16 mouse cellular contexts compared by ENCODE assay signal in genomic region chr15:9451999-9452398, GRCm38 (mm10). TPM values are rescaled to one million over a fixed set of nuclear protein-coding genes. Genes with fewer than 3 reads are reported as not detected.
A peak's percentile ranks its signal among the peaks of the same experiment; 100 is the strongest.
DNase-seq lines count a peak whose midpoint lies in the region; ATAC-seq and TF ChIP-seq lines count a peak whose summit lies in the region.
"Had no signal": no experiment of that assay in that cellular context is flagged by ENCODE, and none has a peak within 500 bp of the region (broad histone marks: within the 10 kb centered on the region; RNA-seq: fewer than 3 reads in every experiment).

No protein-coding gene starts in this region.

- ATAC-seq in forebrain, postnatal 0 days = no peak
- no peak for ATAC-seq in forebrain, embryonic 16.5 days
- no peak for ATAC-seq in liver, postnatal 0 days
- no peak for ATAC-seq in liver, embryonic 12.5 days
- no peak for ATAC-seq in hindbrain, embryonic 12.5 days (ENCODE audit: low FRiP score)
- ATAC-seq: forebrain, embryonic 13.5 days; inflammation-experienced regulatory T-cells, adult 6 months had no signal

- H3K36me3 ChIP-seq in forebrain, postnatal 0 days (ENCODE audit: insufficient read depth) = no peaks in the 10 kb centered on the region
- no peaks in the 10 kb centered on the region for H3K36me3 ChIP-seq in forebrain, embryonic 16.5 days (ENCODE audit: control insufficient read depth, insufficient read depth)
- no peaks in the 10 kb centered on the region for H3K36me3 ChIP-seq in liver, postnatal 0 days (replicated peaks; ENCODE audit: insufficient read depth, low read length)
- H3K36me3 ChIP-seq in liver, embryonic 12.5 days = no peaks in the 10 kb centered on the region
- no peaks in the 10 kb centered on the region for H3K36me3 ChIP-seq in splenic B cell, adult 2 months (ENCODE audit: control insufficient read depth, insufficient read depth, low read length, poor library complexity, severe bottlenecking)
- no peaks in the 10 kb centered on the region for H3K36me3 ChIP-seq in hindbrain, embryonic 12.5 days
- H3K36me3 ChIP-seq: embryonic facial prominence, embryonic 12.5 days; heart, embryonic 13.5 days; limb, embryonic 10.5 days had no signal

- WGBS in forebrain, postnatal 0 days = 97% methylated on average over 1 of the region's 1 CpGs
- WGBS in forebrain, embryonic 16.5 days = 86% methylated on average over 1 of the region's 1 CpGs
- 79% methylated on average over 1 of the region's 1 CpGs for WGBS in liver, postnatal 0 days (ENCODE audit: insufficient replicate concordance)
- WGBS in liver, embryonic 12.5 days (ENCODE audit: insufficient replicate concordance) = 59% methylated on average over 1 of the region's 1 CpGs
- WGBS in hindbrain, embryonic 12.5 days = 87% methylated on average over 1 of the region's 1 CpGs

- no peaks in the 10 kb centered on the region for H3K4me1 ChIP-seq in forebrain, postnatal 0 days (ENCODE audit: insufficient read depth)
- no peaks in the 10 kb centered on the region for H3K4me1 ChIP-seq in forebrain, embryonic 16.5 days (replicated peaks; ENCODE audit: control insufficient read depth, insufficient read depth, low read length)
- H3K4me1 ChIP-seq in liver, postnatal 0 days (ENCODE audit: insufficient read depth) = no peaks in the 10 kb centered on the region
- no peaks in the 10 kb centered on the region for H3K4me1 ChIP-seq in liver, embryonic 12.5 days
- no peaks in the 10 kb centered on the region for H3K4me1 ChIP-seq in hindbrain, embryonic 12.5 days
- H3K4me1 ChIP-seq: embryonic facial prominence, embryonic 12.5 days; forebrain, embryonic 13.5 days; heart, embryonic 13.5 days; limb, embryonic 10.5 days had no signal

- H3K9me3 ChIP-seq in forebrain, postnatal 0 days (ENCODE audit: low read length) = no peaks in the 10 kb centered on the region
- no peaks in the 10 kb centered on the region for H3K9me3 ChIP-seq in forebrain, embryonic 16.5 days (ENCODE audit: control insufficient read depth, low read length)
- no peaks in the 10 kb centered on the region for H3K9me3 ChIP-seq in liver, postnatal 0 days (ENCODE audit: low read length)
- H3K9me3 ChIP-seq in liver, embryonic 12.5 days (replicated peaks) = no peaks in the 10 kb centered on the region
- no peaks in the 10 kb centered on the region for H3K9me3 ChIP-seq in hindbrain, embryonic 12.5 days (replicated peaks)
- H3K9me3 ChIP-seq: embryonic facial prominence, embryonic 12.5 days; forebrain, embryonic 13.5 days; heart, embryonic 13.5 days; limb, embryonic 10.5 days had no signal

- DNase-seq in forebrain, postnatal 0 days = no peak
- no peak for DNase-seq in liver, postnatal 0 days
- DNase-seq in adipocyte (ENCODE audit: low spot score) = peak; percentile 45
- peak; percentile 34 for DNase-seq in splenic B cell, adult 2 months (ENCODE audit: low read depth, low spot score)
- no peak for DNase-seq in T-cell, adult 2 months (ENCODE audit: low spot score)
- DNase-seq: adrenal gland, postnatal 10 days; cerebellum, adult 2 months had no signal

- peak; percentile 25; the same call in 1 of the 2 replicates for TF ChIP-seq CTCF in forebrain, postnatal 0 days (IDR thresholded peaks at IDR 0.05; ENCODE audit: low read depth)
- TF ChIP-seq CTCF in liver, postnatal 0 days (IDR thresholded peaks at IDR 0.05; ENCODE audit: low read depth) = peak; percentile 55

- H3K27ac ChIP-seq in forebrain, postnatal 0 days (ENCODE audit: low read depth, low read length) = no peak overlapping the region
- no peak overlapping the region for H3K27ac ChIP-seq in forebrain, embryonic 16.5 days (ENCODE audit: low read length)
- no peak overlapping the region for H3K27ac ChIP-seq in liver, postnatal 0 days (ENCODE audit: low read depth)
- H3K27ac ChIP-seq in liver, embryonic 12.5 days = no peak overlapping the region
- no peak overlapping the region for H3K27ac ChIP-seq in hindbrain, embryonic 12.5 days
- H3K27ac ChIP-seq: embryonic facial prominence, embryonic 12.5 days; forebrain, embryonic 13.5 days; heart, embryonic 13.5 days; limb, embryonic 10.5 days had no signal

- no peak overlapping the region for H3K4me2 ChIP-seq in forebrain, postnatal 0 days (ENCODE audit: low read depth)
- H3K4me2 ChIP-seq in forebrain, embryonic 16.5 days (ENCODE audit: low read length) = no peak overlapping the region
- no peak overlapping the region for H3K4me2 ChIP-seq in liver, postnatal 0 days (ENCODE audit: low read depth, low read length)
- H3K4me2 ChIP-seq in liver, embryonic 12.5 days = no peak overlapping the region
- no peak overlapping the region for H3K4me2 ChIP-seq in hindbrain, embryonic 12.5 days (replicated peaks)
- H3K4me2 ChIP-seq: embryonic facial prominence, embryonic 12.5 days; forebrain, embryonic 13.5 days; heart, embryonic 13.5 days had no signal

- no peaks in the 10 kb centered on the region for H3K27me3 ChIP-seq in forebrain, postnatal 0 days (ENCODE audit: insufficient read depth, low read length)
- H3K27me3 ChIP-seq in forebrain, embryonic 16.5 days (replicated peaks; ENCODE audit: control insufficient read depth, insufficient read depth, low read length) = no peaks in the 10 kb centered on the region
- H3K27me3 ChIP-seq in liver, postnatal 0 days (ENCODE audit: insufficient read depth, low read length) = no peaks in the 10 kb centered on the region
- no peaks in the 10 kb centered on the region for H3K27me3 ChIP-seq in liver, embryonic 12.5 days (replicated peaks)
- H3K27me3 ChIP-seq in splenic B cell, adult 2 months (ENCODE audit: control insufficient read depth, insufficient read depth, low read length, poor library complexity, severe bottlenecking) = no peaks in the 10 kb centered on the region
- H3K27me3 ChIP-seq in hindbrain, embryonic 12.5 days = no peaks in the 10 kb centered on the region
- H3K27me3 ChIP-seq: embryonic facial prominence, embryonic 12.5 days; forebrain, embryonic 13.5 days; heart, embryonic 13.5 days had no signal

- H3K4me3 ChIP-seq in forebrain, postnatal 0 days (ENCODE audit: low read depth, low read length) = no peak overlapping the region
- H3K4me3 ChIP-seq in forebrain, embryonic 16.5 days (replicated peaks; ENCODE audit: low read length) = no peak overlapping the region
- H3K4me3 ChIP-seq in liver, postnatal 0 days (ENCODE audit: low read depth, low read length) = no peak overlapping the region
- no peak overlapping the region for H3K4me3 ChIP-seq in liver, embryonic 12.5 days
- H3K4me3 ChIP-seq in hindbrain, embryonic 12.5 days = no peak overlapping the region
- H3K4me3 ChIP-seq: embryonic facial prominence, embryonic 12.5 days; forebrain, embryonic 13.5 days; heart, embryonic 13.5 days; limb, embryonic 10.5 days had no signal

- no peak for TF ChIP-seq EP300 in liver, postnatal 0 days (IDR thresholded peaks at IDR 0.05; ENCODE audit: low read depth)

- no peak overlapping the region for H3K9ac ChIP-seq in forebrain, postnatal 0 days
- H3K9ac ChIP-seq in forebrain, embryonic 16.5 days (replicated peaks; ENCODE audit: low read depth, low read length) = no peak overlapping the region
- H3K9ac ChIP-seq in liver, postnatal 0 days (replicated peaks) = no peak overlapping the region
- no peak overlapping the region for H3K9ac ChIP-seq in liver, embryonic 12.5 days
- H3K9ac ChIP-seq in hindbrain, embryonic 12.5 days = no peak overlapping the region
- H3K9ac ChIP-seq: embryonic facial prominence, embryonic 12.5 days; forebrain, embryonic 13.5 days; heart, embryonic 13.5 days had no signal

RNA-seq across cellular contexts. Expression of gene Capsl, which starts 16.2 kb away (rescaled TPM):
- 2.7 and 6.9 TPM in 2 replicates for total RNA-seq in forebrain, postnatal 0 days (2014; rRNA removed)
- polyA plus RNA-seq in forebrain, postnatal 0 days (2015; fragmentation: Nextera tagmentation; extraction: Ambion mirVana) = 7.0 and 9.2 TPM in 2 replicates
- polyA plus RNA-seq in forebrain, embryonic 16.5 days (2015; fragmentation: Nextera tagmentation; extraction: Ambion mirVana) = 2.2 and 2.8 TPM in 2 replicates
- polyA plus RNA-seq in liver, postnatal 0 days (2015; fragmentation: Nextera tagmentation; extraction: Ambion mirVana) = 0.65 and 1.1 TPM in 2 replicates
- polyA plus RNA-seq in liver, embryonic 12.5 days (2016; fragmentation: Nextera tagmentation; extraction: Ambion mirVana) = 0.32 and 0.41 TPM in 2 replicates
- polyA plus RNA-seq in hindbrain, embryonic 12.5 days (2016; fragmentation: Nextera tagmentation; extraction: Ambion mirVana) = 3.2 and 4.2 TPM in 2 replicates
- total RNA-seq: adrenal gland, postnatal 10 days; monocyte, adult 5-6 weeks had no signal

Comparison
In these comparisons a context has a peak if more than half of its experiments do, and no peak if none do; other contexts are left out.
1. DNase-seq: peak in adipocyte (single experiment) and splenic B cell, adult 2 months (single experiment); none in forebrain, postnatal 0 days (single experiment), liver, postnatal 0 days (single experiment) and T-cell, adult 2 months (single experiment).